Mouse (Mus musculus): ENCODE data around the gene Serpina1e.

Gene Serpina1e

GRCm38 (mm10) chr12:103958798-103959197, at the start of gene Serpina1e:
Serpina1e (minus strand) TSS chr12:103958975.
- in situ Hi-C loops (cut with MboI, MseI), result loop anchor here (5.0 kb wide), 1 partner anchor 51 kb away; no protein-coding TSS in a partner anchor

GRCm38 (mm10) chr12:104004689-104005088, 45.9 kb upstream of the Serpina1e start:
- in situ Hi-C loops (cut with MboI, MseI), result loop anchor here (10.0 kb wide), 1 partner anchor 260 kb away; the partner anchor contains the start of gene Serpina3i

GRCm38 (mm10) chr12:104003238-104003612, 44.5 kb upstream of the Serpina1e start:
- in situ Hi-C loops (cut with MboI, MseI), result loop anchor here (10.0 kb wide), 1 partner anchor 262 kb away; the partner anchor contains the start of gene Serpina3i

GRCm38 (mm10) chr12:104002569-104003237, 43.9 kb upstream of the Serpina1e start:
- in situ Hi-C loops (cut with MboI, MseI), result loop anchor here (10.0 kb wide), 1 partner anchor 262 kb away; the partner anchor contains the start of gene Serpina3i

GRCm38 (mm10) chr12:104000594-104000993, 41.8 kb upstream of the Serpina1e start:
- in situ Hi-C loops (cut with MboI, MseI), result loop anchor here (10.0 kb wide), 1 partner anchor 264 kb away; the partner anchor contains the start of gene Serpina3i

- in situ Hi-C loops (cut with MboI, MseI), result loop anchor here (10.0 kb wide), 1 partner anchor 265 kb away; the partner anchor contains the start of gene Serpina3i
Measured at GRCm38 (mm10) chr12:103999611-104000010, 40.8 kb upstream of the Serpina1e start.

GRCm38 (mm10) chr12:103996513-103996912, 37.7 kb upstream of the Serpina1e start:
- in situ Hi-C loops (cut with MboI, MseI), result no loop called here

GRCm38 (mm10) chr12:103995292-103996072, 36.7 kb upstream of the Serpina1e start:
- in situ Hi-C loops (cut with MboI, MseI), result no loop called here

GRCm38 (mm10) chr12:103992945-103993344, 34.2 kb upstream of the Serpina1e start:
- in situ Hi-C loops (cut with MboI, MseI), result loop anchor here (5.0 kb wide), 1 partner anchor 419 kb away; no protein-coding TSS in a partner anchor

- in situ Hi-C loops (cut with MboI, MseI), result loop anchor here (5.0 kb wide), 2 partner anchors 82 to 422 kb away; no protein-coding TSS in a partner anchor
Measured at GRCm38 (mm10) chr12:103989857-103990256, 31.1 kb upstream of the Serpina1e start, which contains the start of gene Serpina11. Serpina11 (minus strand) TSS chr12:103989957.

GRCm38 (mm10) chr12:103989514-103989767, 30.7 kb upstream of the Serpina1e start:
- in situ Hi-C loops (cut with MboI, MseI), result loop anchor here (5.0 kb wide), 1 partner anchor 83 kb away; no protein-coding TSS in a partner anchor

GRCm38 (mm10) chr12:103988754-103989513, 30.2 kb upstream of the Serpina1e start:
- in situ Hi-C loops (cut with MboI, MseI), result loop anchor here (5.0 kb wide), 1 partner anchor 83 kb away; no protein-coding TSS in a partner anchor

- in situ Hi-C loops (cut with MboI, MseI), result loop anchor here (5.0 kb wide), 1 partner anchor 86 kb away; no protein-coding TSS in a partner anchor
Measured at GRCm38 (mm10) chr12:103985868-103986267, 27.1 kb upstream of the Serpina1e start.

- in situ Hi-C loops (cut with MboI, MseI), result loop anchor here (5.0 kb wide), 1 partner anchor 87 kb away; no protein-coding TSS in a partner anchor
Measured at GRCm38 (mm10) chr12:103984935-103985334, 26.2 kb upstream of the Serpina1e start.

- in situ Hi-C loops (cut with MboI, MseI), result no loop called here
Measured at GRCm38 (mm10) chr12:103981646-103982360, 23.0 kb upstream of the Serpina1e start.

- in situ Hi-C loops (cut with MboI, MseI), result no loop called here
Measured at GRCm38 (mm10) chr12:103978294-103978693, 19.5 kb upstream of the Serpina1e start.

- in situ Hi-C loops (cut with MboI, MseI), result no loop called here
Measured at GRCm38 (mm10) chr12:103977846-103978245, 19.1 kb upstream of the Serpina1e start.

- in situ Hi-C loops (cut with MboI, MseI), result no loop called here
Measured at GRCm38 (mm10) chr12:103977060-103977459, 18.3 kb upstream of the Serpina1e start.

- in situ Hi-C loops (cut with MboI, MseI), result no loop called here
Measured at GRCm38 (mm10) chr12:103971080-103971479, 12.3 kb upstream of the Serpina1e start.

- in situ Hi-C loops (cut with MboI, MseI), result no loop called here
Measured at GRCm38 (mm10) chr12:103969577-103970116, 10.9 kb upstream of the Serpina1e start.
